Mouse (Mus musculus): ENCODE data around the gene Nxf1.

Nxf1 gene

DNA sequence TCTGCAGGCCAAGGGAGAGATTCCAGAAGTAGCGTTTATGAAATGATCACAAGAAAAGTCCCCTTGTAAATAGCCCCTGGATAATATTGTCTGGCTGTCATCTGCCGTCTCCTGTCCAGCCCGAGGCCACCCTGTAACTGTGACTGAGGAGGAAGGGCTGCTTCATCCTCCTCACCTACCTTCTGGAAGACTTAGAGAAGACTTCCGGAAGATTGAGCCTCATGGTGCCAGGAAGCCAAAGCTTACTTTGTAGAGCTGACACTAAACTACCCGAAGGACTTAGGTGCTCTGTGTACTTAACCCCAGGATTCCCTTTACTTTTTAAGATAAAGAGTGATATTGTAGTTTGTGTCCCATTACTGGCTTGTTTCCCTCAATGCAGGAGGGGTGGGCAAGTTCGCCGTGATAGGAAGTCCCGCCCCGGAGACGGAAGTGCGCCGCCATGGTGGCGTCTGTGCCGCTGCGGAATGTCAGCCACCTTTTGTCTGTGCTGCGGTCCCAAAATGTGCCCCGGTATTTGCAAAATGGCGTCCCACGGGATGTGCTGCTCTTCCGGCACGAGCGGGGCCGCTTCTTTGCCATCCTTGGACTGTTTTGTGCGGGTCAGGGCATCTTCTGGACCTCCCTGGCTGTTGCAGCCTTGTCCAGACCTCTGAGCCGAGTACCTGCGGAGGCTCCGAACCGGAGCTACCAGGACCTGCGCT is 13.8 kb downstream of the Nxf1 start, which contains the start of gene Tmem223:
Gene Tmem223 (plus strand): TSS at position 430 of the 704 bp plus-strand sequence.
- peak; percentile 82 for DNase-seq (ENCODE audit: low spot score)

GRCm38 (mm10) chr19:8772996-8773395 is 16.1 kb downstream of the Nxf1 start:
- no peak for DNase-seq (ENCODE audit: low spot score)

DNA sequence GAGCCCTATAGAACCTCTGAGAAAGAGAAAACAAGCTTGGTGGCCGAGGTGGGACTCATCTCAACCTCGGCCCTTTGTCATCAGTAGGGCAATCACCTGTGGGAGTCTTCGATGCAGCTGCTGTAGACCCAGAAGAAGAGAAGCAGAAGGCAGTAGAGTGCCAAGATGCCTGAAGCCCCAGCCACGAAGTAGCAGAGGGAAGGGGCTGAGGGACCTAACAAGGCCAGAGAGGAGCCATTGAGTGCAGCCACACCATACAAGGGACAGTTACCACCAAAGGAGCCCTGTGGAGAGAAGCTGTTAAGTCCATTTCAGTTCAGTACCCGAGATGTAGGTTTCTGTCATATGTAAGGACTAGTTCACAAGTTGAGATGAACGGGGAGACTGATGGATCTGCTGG is 16.5 kb downstream of the Nxf1 start:
- DNase-seq (ENCODE audit: low spot score), result no peak

GRCm38 (mm10) chr19:8774086-8774835 is 17.4 kb downstream of the Nxf1 start, which contains the start of gene Tmem179b:
TSS of gene Tmem179b (minus strand) at chr19:8774467.
- DNase-seq (ENCODE audit: low spot score), result peak; percentile 98

GRCm38 (mm10) chr19:8774951-8775421 is 18.1 kb downstream of the Nxf1 start:
- DNase-seq (ENCODE audit: low spot score), result no peak

GRCm38 (mm10) chr19:8786008-8786781 is 29.3 kb downstream of the Nxf1 start, which contains the start of gene Taf6l:
TSS of gene Taf6l (minus strand) at chr19:8786417.
- DNase-seq (ENCODE audit: low spot score), result peak; percentile 95

DNA sequence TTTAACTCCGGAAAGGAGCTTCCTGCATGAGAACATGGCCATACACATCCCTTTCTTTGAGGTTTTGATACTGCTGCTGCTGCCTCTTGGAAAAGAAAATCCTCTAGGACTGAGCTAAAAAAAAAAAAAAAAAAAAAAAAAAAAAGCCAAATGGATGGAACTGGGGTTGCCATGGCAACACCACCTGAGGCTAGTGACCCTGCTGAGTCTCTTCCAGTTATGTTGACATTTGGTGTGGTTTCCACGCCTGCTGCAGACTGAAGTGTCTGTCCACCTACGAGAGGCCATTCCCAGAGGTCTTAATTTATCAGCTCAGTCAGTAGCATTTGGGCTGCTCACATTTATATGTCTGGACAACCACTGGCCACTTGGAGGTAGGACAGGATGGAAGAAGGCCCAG is 31.6 kb downstream of the Nxf1 start:
- DNase-seq (ENCODE audit: low spot score), result no peak

DNA sequence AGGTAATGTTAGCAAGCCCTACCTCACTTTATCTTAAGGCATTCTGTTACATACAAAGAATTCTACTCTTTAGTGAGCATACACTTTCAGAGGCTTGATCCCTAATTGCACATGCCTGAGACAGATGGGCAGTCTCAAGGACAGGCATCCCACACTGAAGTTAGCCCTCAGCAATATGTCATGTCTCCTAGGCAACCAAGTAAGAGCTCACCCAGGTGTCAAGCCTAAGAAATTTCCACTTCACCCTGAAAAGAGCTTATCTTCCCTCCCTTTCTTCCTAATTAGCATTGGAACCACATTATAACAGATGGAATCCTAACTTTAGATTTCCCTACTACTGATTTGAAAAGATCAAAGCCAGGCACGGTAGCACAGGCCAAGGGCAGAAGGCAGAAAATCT is 32.3 kb downstream of the Nxf1 start:
- no peak for DNase-seq (ENCODE audit: low spot score)

- DNase-seq (ENCODE audit: low spot score), result no peak
These were observed 33.3 kb downstream of the Nxf1 start for GRCm38 (mm10) chr19:8790171-8790570.

- DNase-seq (ENCODE audit: low spot score), result peak; percentile 91
These were observed 41.5 kb downstream of the Nxf1 start, which contains the start of gene Polr2g for GRCm38 (mm10) chr19:8798264-8798946. TSS of gene Polr2g (minus strand) at chr19:8798577.

GRCm38 (mm10) chr19:8798947-8799315 is 42.1 kb downstream of the Nxf1 start:
- DNase-seq (ENCODE audit: low spot score), result no peak

DNA sequence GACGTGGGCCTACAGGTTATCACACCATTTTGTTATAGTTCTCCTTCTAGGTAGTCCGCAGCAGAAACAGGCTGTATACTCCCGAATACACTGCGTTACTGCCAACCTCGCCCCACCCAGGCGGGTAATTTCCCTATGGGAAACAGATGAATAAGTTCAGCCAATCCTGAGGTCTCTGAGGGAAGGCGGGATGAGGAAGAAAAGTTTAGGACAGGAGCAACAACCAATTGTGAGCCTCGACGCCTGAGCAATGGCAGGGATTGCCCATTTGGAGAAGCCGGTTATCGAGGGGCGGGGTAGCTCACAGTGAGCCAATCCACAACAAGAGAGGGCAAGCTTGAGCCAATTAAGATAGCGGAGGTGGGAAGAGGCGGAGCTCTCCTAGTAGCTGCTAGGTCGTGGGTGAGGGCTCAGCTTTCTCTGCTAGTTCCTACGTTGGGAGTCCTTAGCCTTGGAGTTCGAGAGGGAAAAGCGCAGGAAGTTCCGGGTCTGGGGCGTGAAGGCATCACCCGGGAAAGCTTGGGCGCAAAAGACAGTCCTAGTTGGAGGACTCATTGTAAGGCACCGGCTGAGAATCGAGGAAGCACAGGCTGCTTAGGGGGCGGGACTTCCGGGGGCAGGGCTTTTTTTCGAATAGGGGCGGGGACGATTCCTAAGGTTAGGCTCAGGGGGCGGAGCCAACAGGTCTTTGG is 45.4 kb downstream of the Nxf1 start, which contains the start of gene Zbtb3:
Gene Zbtb3 (plus strand): TSS at position 426 of the 692 bp plus-strand sequence.
- peak; percentile 98 for DNase-seq (ENCODE audit: low spot score)

- no peak for DNase-seq (ENCODE audit: low spot score)
These were observed 46.4 kb downstream of the Nxf1 start for GRCm38 (mm10) chr19:8803204-8803780.

DNA sequence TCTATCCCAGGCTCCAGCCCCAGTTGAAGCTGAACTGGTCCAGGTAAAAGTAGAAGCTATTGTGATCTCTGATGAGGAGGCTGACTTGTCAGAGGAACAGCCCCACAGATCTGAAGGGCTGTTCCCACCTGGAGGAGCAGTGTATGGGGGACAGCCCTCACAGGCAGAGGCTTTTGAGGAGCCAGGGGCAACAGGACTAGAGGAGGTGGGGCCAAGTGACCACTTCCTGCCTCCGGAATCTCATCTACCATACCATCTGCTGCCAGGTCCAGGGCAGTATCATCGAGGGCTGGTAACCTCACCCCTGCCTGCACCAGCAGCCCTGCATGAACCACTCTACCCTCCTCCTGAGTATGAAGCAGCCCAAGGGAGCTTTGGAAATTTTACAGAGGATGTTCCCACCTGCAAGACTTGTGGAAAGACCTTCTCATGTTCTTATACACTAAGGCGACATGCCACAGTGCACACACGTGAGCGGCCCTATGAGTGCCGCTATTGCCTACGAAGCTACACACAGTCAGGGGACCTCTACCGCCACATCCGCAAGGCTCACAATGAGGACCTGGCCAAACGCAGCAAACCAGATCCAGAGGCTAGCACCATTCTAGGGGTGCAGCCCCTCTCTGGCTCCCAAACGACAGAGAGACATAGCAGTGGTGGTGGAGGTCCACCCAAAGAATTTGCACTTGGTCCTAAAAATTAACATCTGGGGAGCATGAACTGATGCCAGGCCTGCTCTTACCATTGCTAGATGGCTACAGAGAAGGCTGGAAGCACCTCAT is 47.2 kb downstream of the Nxf1 start:
- no peak for DNase-seq (ENCODE audit: low spot score)

GRCm38 (mm10) chr19:8806810-8807209 is 49.9 kb downstream of the Nxf1 start:
- DNase-seq (ENCODE audit: low spot score), result no peak

GRCm38 (mm10) chr19:8815812-8816211 is 58.9 kb downstream of the Nxf1 start:
- DNase-seq (ENCODE audit: low spot score), result no peak

GRCm38 (mm10) chr19:8817001-8817400 is 60.1 kb downstream of the Nxf1 start:
- no peak for DNase-seq (ENCODE audit: low spot score)

GRCm38 (mm10) chr19:8818301-8818798 is 61.5 kb downstream of the Nxf1 start:
- no peak for DNase-seq (ENCODE audit: low spot score)

GRCm38 (mm10) chr19:8818801-8819595 is 62.1 kb downstream of the Nxf1 start, which contains the start of gene Ttc9c:
TSS of gene Ttc9c (minus strand) at chr19:8819333.
- DNase-seq (ENCODE audit: low spot score), result peak; percentile 99
